Mouse (Mus musculus) liver (tissue): Measurements from ENCODE around the gene Cacnb1.

Source experiments
- DNase-seq: peaks from one replicate; pipeline ENCODE4 v3.0.0-alpha.2; 2020; ENCODE audit warnings: mixed read lengths

Cacnb1 gene

GRCm38 (mm10) chr11:98037871-98038270 lies 15.0 kb upstream of the Cacnb1 start:
- no peak for DNase-seq

DNA sequence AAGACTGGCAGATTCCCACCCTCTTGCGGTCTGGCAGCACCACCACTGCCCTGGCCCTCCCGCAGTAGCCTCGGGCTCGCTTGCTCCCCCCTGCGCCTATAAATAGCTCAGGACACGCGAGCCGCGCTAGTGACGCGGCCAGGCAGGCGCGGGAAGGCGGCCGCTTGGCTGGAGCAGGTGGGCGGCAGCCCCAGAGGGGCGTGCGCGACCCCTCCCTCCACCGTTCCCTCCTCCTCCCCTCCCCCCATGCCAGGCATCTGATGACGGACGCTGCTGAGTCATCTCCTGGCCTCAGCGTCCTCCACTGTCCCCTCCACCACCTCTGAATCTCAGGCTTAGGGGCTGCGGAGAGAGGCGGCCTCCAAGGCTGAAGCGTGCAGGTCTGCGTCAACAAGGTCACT lies 13.1 kb upstream of the Cacnb1 start:
- DNase-seq = peak; percentile 32

DNA sequence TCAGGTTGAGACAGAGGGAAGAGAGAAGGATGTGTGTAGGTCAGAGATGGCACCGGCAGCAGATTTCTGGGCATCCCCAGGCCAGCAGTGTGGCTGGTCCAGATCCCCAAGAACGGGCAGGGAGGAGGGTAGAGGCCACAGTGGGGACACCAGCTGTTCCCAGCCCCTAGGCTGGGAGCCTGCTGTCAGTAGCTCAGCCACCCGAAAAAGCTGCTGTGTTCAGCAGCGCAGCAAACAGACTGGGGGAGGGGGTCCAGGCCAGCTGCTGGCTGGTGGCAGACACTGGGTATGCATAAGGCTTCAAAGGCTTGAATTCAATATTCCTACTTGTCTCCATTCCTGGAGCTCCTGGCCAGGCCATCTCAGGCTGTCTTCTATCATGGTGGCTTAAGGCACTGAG lies 12.0 kb upstream of the Cacnb1 start:
- DNase-seq = no peak

DNA sequence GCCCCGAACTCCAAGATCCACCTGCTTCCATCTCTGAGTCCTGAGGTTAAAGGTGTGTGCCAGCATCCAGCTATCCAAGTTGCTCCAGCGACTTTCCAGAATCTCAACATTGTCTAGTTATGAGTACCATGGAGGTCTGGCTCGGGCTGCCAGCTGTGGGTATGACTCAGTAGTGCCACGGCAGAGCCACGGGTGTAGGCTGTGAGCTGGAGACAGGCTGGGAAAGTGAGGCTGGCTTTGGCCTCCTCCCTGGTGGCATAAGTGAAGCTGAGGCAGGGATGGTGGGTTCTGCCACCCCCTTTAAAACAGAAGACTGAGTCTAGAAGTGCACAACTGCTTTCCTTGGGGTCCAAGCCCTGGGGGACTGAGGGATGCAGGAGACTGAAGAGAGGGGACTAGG lies 11.2 kb upstream of the Cacnb1 start:
- no peak for DNase-seq

GRCm38 (mm10) chr11:98031443-98031770 lies 8.6 kb upstream of the Cacnb1 start:
- DNase-seq = peak; percentile 73

DNA sequence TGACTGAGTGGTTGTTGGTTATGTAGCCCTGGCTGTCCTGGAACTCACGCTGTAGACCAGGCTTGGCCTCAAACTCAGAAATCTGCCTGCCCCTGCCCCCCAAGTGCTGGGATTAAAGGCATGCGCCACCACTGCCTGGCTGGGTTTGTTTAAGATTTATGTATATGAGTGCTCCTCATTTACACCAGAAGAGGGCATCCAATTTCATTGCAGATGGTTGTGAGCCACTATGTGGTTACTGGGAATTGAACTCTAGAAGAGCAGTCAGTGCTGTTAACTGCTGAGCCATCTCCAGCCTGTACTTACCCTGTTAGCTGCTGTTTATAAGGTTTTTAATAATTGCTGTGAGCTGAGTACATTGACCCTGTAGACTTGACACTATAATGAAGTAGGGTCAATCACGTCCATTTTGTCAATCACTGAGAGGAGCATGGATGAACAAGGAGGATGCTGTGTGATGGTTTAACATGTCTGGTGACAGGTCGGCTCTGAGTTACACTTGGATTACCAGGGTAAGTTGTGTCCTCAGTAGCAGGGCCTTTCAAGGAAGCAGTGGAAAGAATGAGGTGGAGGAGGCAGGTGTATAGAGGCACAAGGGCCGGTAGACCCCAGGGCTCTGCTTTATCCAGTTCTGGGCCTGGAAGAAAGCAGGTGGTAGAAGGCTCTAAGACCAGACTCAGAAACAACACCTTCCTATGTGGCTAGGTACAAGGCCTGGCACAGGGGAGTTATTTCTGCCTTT lies 8.0 kb upstream of the Cacnb1 start:
- no peak for DNase-seq

DNA sequence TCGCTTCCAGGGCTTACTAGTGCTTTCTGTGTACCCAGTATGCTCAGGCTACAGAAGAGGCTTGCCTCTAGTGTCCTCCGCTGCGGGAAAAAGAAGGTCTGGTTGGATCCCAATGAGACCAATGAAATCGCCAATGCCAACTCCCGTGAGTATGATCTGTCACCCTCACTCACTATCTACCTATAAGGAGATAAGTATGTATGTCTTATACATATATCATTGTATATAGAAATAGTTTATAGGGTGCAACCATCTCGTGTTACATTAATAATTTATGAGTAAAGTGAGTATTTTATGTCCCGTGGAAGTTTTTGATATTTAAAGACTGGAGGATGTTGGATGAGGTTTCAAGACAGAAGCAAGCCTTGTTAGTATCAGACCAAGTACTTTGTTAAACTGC lies 5.0 kb upstream of the Cacnb1 start:
- no peak for DNase-seq

DNA sequence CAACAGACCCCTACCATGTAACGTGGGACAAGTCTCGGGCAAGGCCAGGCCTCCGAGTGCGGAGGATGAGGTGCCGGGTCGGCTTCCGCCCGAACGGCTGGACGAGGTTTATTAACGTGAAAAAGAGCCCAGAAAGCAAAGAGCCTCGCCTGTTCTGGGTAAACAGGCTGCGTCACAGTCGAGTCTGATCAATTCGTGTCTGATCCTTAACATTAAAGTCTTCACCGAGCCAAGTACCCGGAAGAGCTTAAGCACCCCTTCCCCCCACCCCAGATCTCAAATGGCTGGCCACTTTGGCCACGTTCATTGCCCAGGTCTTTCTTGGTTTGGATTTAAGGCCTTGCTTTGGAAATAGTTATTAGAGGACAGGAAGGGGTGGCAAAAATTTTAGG lies 4.5 kb upstream of the Cacnb1 start:
- no peak for DNase-seq

- peak; percentile 93 for DNase-seq
These were observed 3.9 kb upstream of the Cacnb1 start, which contains the start of gene Rpl19 for GRCm38 (mm10) chr11:98026570-98027296. Gene Rpl19, plus strand, starts transcription at chr11:98026710.

- no peak for DNase-seq
These were observed 3.4 kb upstream of the Cacnb1 start for GRCm38 (mm10) chr11:98026248-98026569.

DNA sequence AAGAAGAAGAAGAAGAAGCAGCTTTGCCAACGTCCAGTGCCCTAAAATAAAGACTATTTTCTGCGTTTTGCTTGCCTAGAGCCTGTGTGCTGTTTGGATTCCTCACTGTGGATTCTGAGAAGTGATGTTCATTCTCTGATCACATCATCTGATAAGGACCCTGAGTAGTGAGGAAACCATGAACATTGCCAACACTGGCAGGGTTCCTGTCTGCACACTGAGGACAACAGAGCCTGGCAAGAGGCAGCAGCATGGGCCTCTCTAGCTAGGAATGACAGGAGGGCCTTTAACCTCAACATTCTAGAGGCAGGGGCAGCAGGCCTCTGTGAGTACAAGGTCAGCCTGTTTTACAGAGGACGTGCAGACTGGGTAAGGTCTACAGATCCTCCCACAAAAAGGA lies 1.7 kb upstream of the Cacnb1 start:
- no peak for DNase-seq

- no peak for DNase-seq
These were observed 630 bp downstream of the Cacnb1 start for GRCm38 (mm10) chr11:98022253-98022554.

GRCm38 (mm10) chr11:98021565-98022252 lies 1.1 kb downstream of the Cacnb1 start:
- DNase-seq = peak; percentile 33

- DNase-seq = no peak
These were observed 1.7 kb downstream of the Cacnb1 start for GRCm38 (mm10) chr11:98021118-98021517.

GRCm38 (mm10) chr11:98020710-98021109 lies 2.1 kb downstream of the Cacnb1 start:
- DNase-seq = no peak

DNA sequence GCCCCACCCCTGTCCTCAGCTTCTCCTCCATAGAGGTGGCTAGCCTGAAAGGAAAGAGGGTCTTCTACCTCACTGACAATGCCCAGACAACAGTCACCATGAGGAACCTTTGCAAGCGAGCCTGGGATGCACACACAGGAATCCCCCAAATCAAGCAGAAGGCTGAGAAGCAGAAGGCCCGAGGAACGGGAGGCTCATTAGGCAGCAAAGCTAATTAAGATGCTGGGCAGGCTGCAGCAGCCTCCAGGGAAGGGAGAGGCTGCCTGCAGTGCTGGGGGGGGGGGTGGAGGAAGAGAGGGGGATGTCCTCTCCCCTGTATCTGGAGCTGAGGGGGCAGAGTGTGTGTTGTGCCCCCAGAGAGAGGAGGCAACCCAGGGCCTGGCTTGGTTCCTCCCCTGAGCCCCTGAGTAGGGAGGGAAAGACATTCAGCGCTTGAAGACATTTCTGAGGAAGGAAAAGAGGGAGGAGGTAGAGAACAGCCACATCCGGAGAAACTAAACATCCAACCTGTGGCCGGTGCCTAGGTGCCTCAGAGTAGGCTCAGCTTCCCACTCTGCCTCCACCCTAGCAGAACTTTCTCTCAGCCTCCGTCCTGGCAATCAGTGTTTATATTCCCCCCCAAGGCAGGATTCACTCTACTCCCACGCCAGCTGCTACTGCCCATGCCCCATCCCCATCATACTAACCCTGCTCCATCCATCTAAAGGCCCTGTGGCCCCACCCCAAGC lies 2.8 kb downstream of the Cacnb1 start:
- no peak for DNase-seq

DNA sequence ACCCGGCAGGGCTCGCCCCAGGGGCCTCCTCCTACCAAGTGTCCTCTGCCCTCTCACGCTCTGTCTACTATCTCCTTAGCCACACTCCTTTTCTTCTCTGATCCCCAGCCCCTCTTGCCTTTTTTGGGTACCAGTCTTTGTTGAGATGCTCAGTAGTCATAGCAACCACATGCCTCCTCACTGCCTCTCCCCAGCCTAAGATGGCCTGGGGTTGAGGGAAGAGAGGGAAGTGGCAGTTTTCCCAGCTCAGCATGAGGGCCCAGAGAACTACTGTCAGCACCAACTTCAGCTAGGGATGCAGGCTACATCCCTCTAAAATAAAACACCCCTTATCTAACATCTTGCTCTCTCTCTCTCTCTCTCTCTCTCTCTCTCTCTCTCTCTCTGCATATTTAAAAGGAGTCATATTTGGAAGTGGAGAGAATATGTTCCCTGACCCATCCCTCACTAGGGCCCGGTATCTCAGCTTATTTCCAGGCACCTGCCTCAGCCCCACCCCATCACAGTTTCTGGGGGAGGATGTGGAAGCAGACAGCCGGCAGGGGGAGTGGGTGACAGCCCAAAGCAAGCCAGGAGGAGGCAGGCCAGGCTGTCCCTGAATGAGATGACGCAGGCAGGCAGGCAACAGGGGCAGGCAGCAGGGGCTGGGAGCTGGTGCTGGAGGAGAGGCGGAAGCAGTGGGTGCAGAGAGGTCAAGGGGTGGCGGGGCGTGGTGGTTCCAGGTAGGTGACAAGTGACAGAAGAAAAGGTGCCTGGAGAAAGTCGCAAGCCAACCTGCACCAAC lies 3.8 kb downstream of the Cacnb1 start:
- peak; percentile 54 for DNase-seq

DNA sequence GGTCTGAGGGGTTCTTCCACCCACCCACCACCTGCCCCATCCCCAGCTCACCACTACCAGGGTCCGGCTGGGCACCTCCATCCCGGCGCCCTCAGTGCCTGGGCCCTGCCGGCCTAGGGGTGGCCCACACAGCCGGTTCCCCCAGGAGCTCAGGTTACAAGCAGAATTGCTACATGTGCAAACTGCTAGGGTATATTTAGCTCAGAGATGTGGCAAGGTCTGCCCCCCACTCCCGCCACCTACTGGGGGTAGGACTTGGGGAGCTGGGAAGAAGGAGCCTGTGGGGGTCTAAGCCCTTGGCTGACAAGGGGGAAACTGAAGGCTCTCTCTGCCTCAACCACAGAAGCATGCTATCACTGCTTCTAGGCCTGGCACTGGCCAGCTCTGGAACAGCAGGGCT lies 4.6 kb downstream of the Cacnb1 start:
- DNase-seq = no peak

- no peak for DNase-seq
These were observed 6.0 kb downstream of the Cacnb1 start for GRCm38 (mm10) chr11:98016824-98017223.

GRCm38 (mm10) chr11:98016177-98016576 lies 6.7 kb downstream of the Cacnb1 start:
- no peak for DNase-seq

- DNase-seq = no peak
These were observed 10.0 kb downstream of the Cacnb1 start for GRCm38 (mm10) chr11:98012831-98013230.

DNA sequence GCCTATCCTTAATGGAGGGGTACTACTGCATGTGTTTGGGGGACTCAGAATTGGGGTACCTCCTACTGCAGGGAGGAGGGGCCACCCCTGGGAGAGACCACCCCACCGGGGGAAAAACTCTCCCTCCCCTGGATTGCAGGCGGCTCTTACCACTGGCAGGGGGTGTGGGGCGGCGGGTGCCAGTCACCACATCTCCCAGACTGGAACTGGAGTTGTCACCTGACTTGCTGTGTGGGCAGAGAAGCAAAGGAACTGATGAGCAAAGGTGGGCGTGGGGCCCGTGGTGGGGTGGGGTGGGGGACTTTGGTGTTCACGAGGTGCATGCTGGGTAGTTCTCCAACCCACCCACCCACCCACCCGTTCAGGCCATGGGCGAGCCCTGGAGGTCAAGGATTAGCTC lies 11.1 kb downstream of the Cacnb1 start:
- DNase-seq = no peak

GRCm38 (mm10) chr11:98008087-98008486 lies 14.7 kb downstream of the Cacnb1 start:
- DNase-seq = no peak
